Mouse (Mus musculus) lung, postnatal 0 days (tissue): ENCODE measurements around the gene Wdtc1. TPM values are rescaled to one million over a fixed set of nuclear protein-coding genes. Genes with fewer than 3 reads are reported as not detected.
A peak's percentile ranks its signal among the peaks of the same experiment; 100 is the strongest.

Experiments used
- ATAC-seq: fragments of 200-750 bp; cut with Nextera tagmentation; 2 replicates; pipeline ENCODE4 v1.8.0; 2017; ENCODE audit warnings: moderate library complexity
- DNase-seq: peaks from one replicate; pipeline ENCODE4 v3.0.0-alpha.2; 2016; ENCODE audit warnings: low spot score
- H3K27ac ChIP-seq: fragments of 300-500 bp; sonication (generic); 2 replicates; pipeline ENCODE4 v1.5.1; 2014; ENCODE audit warnings: antibody characterized with exemption, mild to moderate bottlenecking, low read length, mixed read lengths
- H3K27me3 ChIP-seq: fragments of 300-500 bp; sonication (generic); replicated peaks from 2 replicates; pipeline ENCODE4 v1.6.1; 2014; ENCODE audit warnings: low read length, mixed read lengths; ENCODE audit not compliant: insufficient read depth
- H3K36me3 ChIP-seq: fragments of 300-500 bp; sonication (generic); 2 replicates; pipeline ENCODE4 v1.6.1; 2014; ENCODE audit warnings: low read length, mixed read lengths; ENCODE audit not compliant: insufficient read depth
- H3K4me1 ChIP-seq: fragments of 300-500 bp; sonication (generic); 2 replicates; pipeline ENCODE4 v1.6.1; 2014; ENCODE audit warnings: antibody characterized with exemption, low read depth, low read length, mixed read lengths; ENCODE audit not compliant: insufficient read depth
- H3K4me2 ChIP-seq: fragments of 300-500 bp; sonication (generic); replicated peaks from 2 replicates; pipeline ENCODE4 v1.6.1; 2014; ENCODE audit warnings: low read depth, mild to moderate bottlenecking, low read length, moderate library complexity, mixed read lengths
- H3K4me3 ChIP-seq: fragments of 300-500 bp; sonication (generic); 2 replicates; pipeline ENCODE4 v1.5.1; 2014; ENCODE audit warnings: low read depth, low read length
- H3K9ac ChIP-seq: fragments of 300-500 bp; sonication (generic); replicated peaks from 2 replicates; pipeline ENCODE4 v1.6.1; 2014; ENCODE audit warnings: low read depth, mild to moderate bottlenecking
- H3K9me3 ChIP-seq: fragments of 300-500 bp; sonication (generic); 2 replicates; pipeline ENCODE4 v1.6.1; 2016; ENCODE audit warnings: low read length, mixed read lengths
- CTCF ChIP-seq: IDR thresholded peaks from 2 replicates; pipeline ENCODE4 v1.5.1; 2016; ENCODE audit warnings: antibody characterized with exemption, mild to moderate bottlenecking
- EP300 ChIP-seq: IDR thresholded peaks from 2 replicates; pipeline ENCODE4 v1.6.1; 2016; ENCODE audit warnings: antibody characterized with exemption, mild to moderate bottlenecking, control low read depth
- WGBS: fragments of 180-500 bp; shearing (Covaris S2); extraction: QIAGEN DNeasy Blood & Tissue Kit; methylation state at CpG from one replicate; pipeline ENCODE4 v1.1.7; 2014; 5-methylcytosine and 5-hydroxymethylcytosine counted together
- polyA plus RNA-seq: library from polyadenylated mRNA; unstranded; fragments of >200 nt; fragmentation: Nextera tagmentation; extraction: Ambion mirVana; gene quantifications from 2 replicates; pipeline ENCODE4 v1.2.1, GENCODE M21; 2015

Gene Wdtc1
- polyA plus RNA-seq, 1 experiment from 2014 or later: 9.9 TPM

DNA sequence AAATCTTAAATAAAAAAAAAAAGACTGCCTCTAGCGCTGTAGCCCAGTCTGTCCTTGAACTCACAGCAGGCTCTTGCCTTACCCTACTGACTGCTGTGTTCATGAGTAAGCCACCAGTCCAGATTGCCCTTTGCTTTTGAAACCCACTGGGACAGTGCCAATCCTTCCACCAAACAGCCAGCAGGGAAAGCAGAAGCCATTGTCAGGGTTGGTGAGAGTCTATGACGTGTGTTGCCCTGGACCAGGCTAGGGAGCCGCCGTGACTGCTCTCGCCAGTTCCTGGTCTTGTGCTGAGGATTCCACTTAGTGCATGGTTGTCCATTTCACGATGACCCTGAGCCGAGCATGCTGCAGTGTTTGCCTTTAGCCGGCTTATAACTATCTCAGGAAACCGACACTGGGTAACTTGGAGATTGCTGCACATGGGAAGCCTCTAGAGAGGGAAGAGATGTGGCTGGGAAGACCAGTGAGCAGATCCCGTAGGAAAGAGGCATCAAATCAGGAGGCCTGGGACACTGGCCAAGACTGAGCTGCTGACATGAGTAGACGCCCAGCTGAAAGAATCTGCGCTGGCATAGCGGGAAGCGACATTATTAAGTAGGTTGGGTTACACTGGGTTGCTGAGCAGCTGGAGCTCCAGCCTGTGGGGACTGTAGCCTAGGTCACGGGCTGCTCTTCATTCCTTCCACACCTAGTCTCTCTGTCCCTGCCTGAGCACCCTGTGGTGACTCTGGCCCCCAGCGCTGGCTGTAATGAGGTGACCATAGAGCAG, 35.7 kb upstream of the Wdtc1 start:
- H3K9ac ChIP-seq: no peak overlapping the region
- no peaks in the 10 kb centered on the region for H3K27me3 ChIP-seq
- H3K4me2 ChIP-seq: no peak overlapping the region
- peak overlapping the region; percentile 70 for H3K27ac ChIP-seq
- peaks cover 23% of the 10 kb centered on the region; the same call in 1 of the 2 replicates for H3K4me1 ChIP-seq
- peak; percentile 77 for DNase-seq
- WGBS: 48% methylated on average over 16 of the region's 16 CpGs
- TF ChIP-seq EP300: no peak
- no peak for TF ChIP-seq CTCF
- no peaks in the 10 kb centered on the region for H3K9me3 ChIP-seq
- H3K4me3 ChIP-seq: no peak overlapping the region
- H3K36me3 ChIP-seq: no peaks in the 10 kb centered on the region
- peak; percentile 75 for ATAC-seq

DNA sequence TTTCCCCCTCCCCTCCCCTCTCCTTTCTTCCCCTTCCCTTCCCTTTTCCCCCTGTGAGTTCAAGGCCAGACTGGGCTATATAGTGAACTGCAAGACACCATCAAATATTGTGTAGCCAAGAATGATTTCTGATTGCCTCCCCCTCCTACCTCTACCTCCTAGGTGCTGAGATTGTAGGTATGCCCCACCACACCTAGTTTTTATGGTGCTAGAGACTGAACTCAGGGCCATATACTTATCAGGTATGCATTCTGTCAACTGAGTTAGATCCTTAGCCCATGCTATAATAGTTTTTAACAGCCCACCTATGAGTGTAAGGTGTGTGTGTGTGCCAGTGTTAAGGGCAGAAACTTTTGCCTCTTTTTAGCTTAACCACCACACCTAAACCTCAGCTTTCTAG, 33.8 kb upstream of the Wdtc1 start:
- Histone ChIP-seq H3K27ac (no peak overlapping the region), H3K27me3 (no peaks in the 10 kb centered on the region), H3K4me2 (no peak overlapping the region), H3K4me1 (peaks cover 23% of the 10 kb centered on the region; the same call in 1 of the 2 replicates), H3K4me3 (no peak overlapping the region), H3K36me3 (no peaks in the 10 kb centered on the region), H3K9ac (no peak overlapping the region), H3K9me3 (no peaks in the 10 kb centered on the region)
- TF ChIP-seq EP300: no peak
- no peak for TF ChIP-seq CTCF
- no peak for ATAC-seq
- DNase-seq: no peak

DNA sequence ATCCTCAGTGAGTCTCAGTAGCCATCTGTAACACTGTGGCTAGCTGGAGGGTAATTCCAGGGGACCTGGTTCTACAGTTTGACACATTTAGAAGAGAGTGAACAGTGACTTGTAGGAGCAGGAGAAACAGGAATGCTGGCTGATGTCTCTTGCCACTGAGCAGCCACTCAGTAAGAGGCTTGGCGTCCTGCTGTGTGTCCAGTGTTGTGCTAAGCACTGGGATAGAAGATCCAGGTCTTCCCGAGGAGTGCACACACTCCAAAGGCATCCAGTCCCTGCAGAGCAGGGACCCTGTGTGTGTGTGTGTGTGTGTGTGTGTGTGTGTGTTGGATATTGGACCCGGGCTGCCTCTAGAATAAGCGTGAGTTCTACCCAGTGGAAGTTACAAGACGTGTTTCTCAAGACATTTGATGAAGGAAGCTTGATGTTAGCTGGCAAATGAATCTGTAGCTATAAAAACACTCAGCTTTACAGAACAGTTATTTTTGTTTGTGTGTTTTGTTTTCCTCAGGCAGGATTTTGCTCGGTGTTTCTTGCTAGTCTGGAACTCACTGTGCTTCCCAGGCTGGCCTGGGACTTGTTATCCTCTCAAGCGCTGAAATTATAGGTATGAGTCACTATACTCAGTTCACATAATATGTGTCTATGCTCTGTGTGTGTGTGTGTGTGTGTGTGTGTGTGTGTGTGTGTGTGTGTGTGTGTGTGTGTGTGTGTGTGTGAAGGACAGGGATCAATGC, 32.9 kb upstream of the Wdtc1 start:
- no peak overlapping the region for H3K27ac ChIP-seq
- TF ChIP-seq CTCF (no peak), EP300 (no peak)
- H3K9me3 ChIP-seq: no peaks in the 10 kb centered on the region
- H3K36me3 ChIP-seq: no peaks in the 10 kb centered on the region
- DNase-seq (no peak), ATAC-seq (no peak)
- H3K4me1 ChIP-seq: peaks cover 19% of the 10 kb centered on the region; the same call in 1 of the 2 replicates
- no peak overlapping the region for H3K4me3 ChIP-seq
- H3K4me2 ChIP-seq: no peak overlapping the region
- H3K27me3 ChIP-seq: no peaks in the 10 kb centered on the region
- H3K9ac ChIP-seq: no peak overlapping the region
- WGBS: 75% methylated on average over 7 of the region's 7 CpGs

DNA sequence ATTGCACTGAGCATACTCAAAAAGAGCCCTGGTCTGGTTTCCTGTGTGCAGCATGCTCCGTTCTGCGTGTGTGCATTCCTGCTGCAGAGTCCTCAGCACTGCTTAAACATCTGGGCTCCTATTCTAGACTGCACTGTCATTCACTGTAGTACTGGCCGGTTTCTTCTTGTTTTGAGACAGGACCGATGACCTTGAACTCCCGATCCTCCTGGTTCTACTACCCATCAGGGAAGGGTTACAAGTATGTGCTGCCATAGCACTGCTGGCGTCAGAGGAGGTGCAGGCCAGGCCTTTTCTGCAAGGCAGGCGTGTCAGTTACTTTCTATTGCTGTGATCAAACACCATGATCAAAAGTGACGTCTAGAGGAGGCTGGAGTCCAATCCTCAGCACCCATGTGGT, 27.9 kb upstream of the Wdtc1 start:
- H3K36me3 ChIP-seq: no peaks in the 10 kb centered on the region
- peaks cover 13% of the 10 kb centered on the region for H3K4me1 ChIP-seq
- TF ChIP-seq CTCF (no peak), EP300 (no peak)
- H3K9ac ChIP-seq: no peak overlapping the region
- no peak for ATAC-seq
- no peak overlapping the region for H3K27ac ChIP-seq
- no peaks in the 10 kb centered on the region for H3K27me3 ChIP-seq
- H3K4me2 ChIP-seq: no peak overlapping the region
- WGBS: 58% methylated on average over 8 of the region's 8 CpGs
- H3K4me3 ChIP-seq: no peak overlapping the region
- no peak for DNase-seq
- H3K9me3 ChIP-seq: no peaks in the 10 kb centered on the region

DNA sequence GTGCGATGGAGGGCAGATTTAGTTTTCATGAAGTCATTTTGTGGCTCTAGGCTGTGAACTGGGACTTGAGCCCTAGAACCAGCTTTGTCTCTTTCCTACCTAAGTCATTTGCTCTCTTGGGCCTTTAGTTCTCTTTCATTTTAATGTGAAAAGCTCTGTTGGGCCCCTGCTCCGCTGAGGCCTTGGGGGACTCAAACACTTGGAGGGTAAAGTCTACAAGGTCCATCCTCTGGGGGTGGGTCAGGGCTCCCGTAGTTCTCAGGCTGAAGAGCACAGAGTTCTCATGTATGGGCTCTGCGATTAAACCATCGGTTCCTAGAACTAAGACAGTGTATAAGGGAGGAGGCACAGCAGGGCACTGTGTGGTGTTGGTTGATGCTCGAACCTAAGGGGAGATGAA, 27.3 kb upstream of the Wdtc1 start:
- TF ChIP-seq CTCF: no peak
- no peak for TF ChIP-seq EP300
- Histone ChIP-seq H3K4me1 (peaks cover 13% of the 10 kb centered on the region), H3K9me3 (no peaks in the 10 kb centered on the region), H3K27me3 (no peaks in the 10 kb centered on the region), H3K9ac (no peak overlapping the region), H3K36me3 (no peaks in the 10 kb centered on the region), H3K4me3 (no peak overlapping the region), H3K27ac (no peak overlapping the region), H3K4me2 (no peak overlapping the region)
- WGBS: 70% methylated on average over 6 of the region's 6 CpGs
- ATAC-seq: no peak
- DNase-seq: no peak

DNA sequence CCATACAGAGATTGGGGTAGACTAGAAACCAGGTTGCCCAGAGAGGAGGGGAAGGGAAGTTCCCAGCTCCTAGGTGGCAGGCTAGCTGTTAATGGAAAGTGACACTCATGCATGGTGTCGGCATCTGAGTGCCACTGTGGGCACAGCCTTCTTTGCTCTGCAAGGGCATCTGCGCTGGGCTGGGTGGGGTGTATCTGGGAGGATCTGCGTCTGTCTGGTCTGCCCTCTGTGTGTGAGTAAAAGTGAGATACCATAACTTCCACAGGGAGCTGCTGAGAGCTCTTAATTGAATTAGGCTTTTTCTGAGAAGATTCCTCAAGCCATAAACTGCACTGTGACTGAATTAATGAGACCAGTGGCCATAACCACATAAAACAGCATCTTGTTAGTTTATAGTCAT, 26.6 kb upstream of the Wdtc1 start:
- TF ChIP-seq CTCF (no peak), EP300 (no peak)

More for the DNA sequence above, 26.6 kb upstream of the Wdtc1 start:
- Histone ChIP-seq H3K4me1 (peaks cover 13% of the 10 kb centered on the region), H3K27me3 (no peaks in the 10 kb centered on the region), H3K4me2 (no peak overlapping the region), H3K9me3 (no peaks in the 10 kb centered on the region), H3K27ac (peak overlapping the region; percentile 38; the same call in 1 of the 2 replicates), H3K4me3 (no peak overlapping the region), H3K36me3 (no peaks in the 10 kb centered on the region), H3K9ac (no peak overlapping the region)
- 46% methylated on average over 3 of the region's 3 CpGs for WGBS
- ATAC-seq (no peak), DNase-seq (no peak)
